Mouse (Mus musculus) forebrain, postnatal 0 days (tissue): ENCODE data around the gene Bco1. TPM values are rescaled to one million over a fixed set of nuclear protein-coding genes. Genes with fewer than 3 reads are reported as not detected.
A peak's percentile ranks its signal among the peaks of the same experiment; 100 is the strongest.

Source experiments
- ATAC-seq: fragments of 200-750 bp; cut with Nextera tagmentation; 2 replicates; pipeline ENCODE4 v1.8.0; 2017; ENCODE audit warnings: mild to moderate bottlenecking, moderate library complexity
- DNase-seq: peaks from one replicate; pipeline ENCODE4 v3.0.0-alpha.2; 2015
- H3K27ac ChIP-seq: fragments of 300-500 bp; sonication (generic); 2 replicates; pipeline ENCODE4 v1.5.1; 2014; ENCODE audit warnings: low read depth, mild to moderate bottlenecking, antibody characterized with exemption, low read length, moderate library complexity, mixed read lengths
- H3K27me3 ChIP-seq: fragments of 300-500 bp; sonication (generic); 2 replicates; pipeline ENCODE4 v1.6.1; 2014; ENCODE audit warnings: mild to moderate bottlenecking, low read length, mixed read lengths; ENCODE audit not compliant: insufficient read depth
- H3K36me3 ChIP-seq: fragments of 300-500 bp; sonication (generic); 2 replicates; pipeline ENCODE4 v1.6.1; 2014; ENCODE audit warnings: mild to moderate bottlenecking, moderate library complexity; ENCODE audit not compliant: insufficient read depth
- H3K4me1 ChIP-seq: fragments of 300-500 bp; sonication (generic); 2 replicates; pipeline ENCODE4 v1.6.1; 2014; ENCODE audit warnings: antibody characterized with exemption; ENCODE audit not compliant: insufficient read depth
- H3K4me2 ChIP-seq: fragments of 300-500 bp; sonication (generic); 2 replicates; pipeline ENCODE4 v1.6.1; 2014; ENCODE audit warnings: low read depth, mild to moderate bottlenecking, moderate library complexity
- H3K4me3 ChIP-seq: fragments of 300-500 bp; sonication (generic); 2 replicates; pipeline ENCODE4 v1.5.1; 2014; ENCODE audit warnings: low read depth, low read length, mixed read lengths
- H3K9ac ChIP-seq: fragments of 300-500 bp; sonication (generic); 2 replicates; pipeline ENCODE4 v1.6.1; 2014; ENCODE audit warnings: mild to moderate bottlenecking
- H3K9me3 ChIP-seq: fragments of 300-500 bp; sonication (generic); 2 replicates; pipeline ENCODE4 v1.6.1; 2016; ENCODE audit warnings: low read length
- CTCF ChIP-seq: sonication (generic); IDR thresholded peaks from 2 replicates; pipeline ENCODE4 v1.5.1; 2016; ENCODE audit warnings: antibody characterized with exemption, control low read depth, low read depth
- WGBS: fragments of 180-500 bp; shearing (Covaris S2); extraction: QIAGEN DNeasy Blood & Tissue Kit; methylation state at CpG from one replicate; pipeline ENCODE4 v1.1.7; 2014; 5-methylcytosine and 5-hydroxymethylcytosine counted together
- polyA plus RNA-seq: library from polyadenylated mRNA; unstranded; fragments of >200 nt; fragmentation: Nextera tagmentation; extraction: Ambion mirVana; gene quantifications from 2 replicates; pipeline ENCODE4 v1.2.1, GENCODE M21; 2015
- total RNA-seq: library from RNA; depleted of rRNA; stranded (reverse); fragments of >200 nt; gene quantifications from 2 replicates; pipeline ENCODE4 v1.2.3, GENCODE M21; 2014

Gene Bco1
- total and polyA plus RNA-seq, 2 experiments from 2014 or later, result 0.31 TPM; not detected in 1

DNA sequence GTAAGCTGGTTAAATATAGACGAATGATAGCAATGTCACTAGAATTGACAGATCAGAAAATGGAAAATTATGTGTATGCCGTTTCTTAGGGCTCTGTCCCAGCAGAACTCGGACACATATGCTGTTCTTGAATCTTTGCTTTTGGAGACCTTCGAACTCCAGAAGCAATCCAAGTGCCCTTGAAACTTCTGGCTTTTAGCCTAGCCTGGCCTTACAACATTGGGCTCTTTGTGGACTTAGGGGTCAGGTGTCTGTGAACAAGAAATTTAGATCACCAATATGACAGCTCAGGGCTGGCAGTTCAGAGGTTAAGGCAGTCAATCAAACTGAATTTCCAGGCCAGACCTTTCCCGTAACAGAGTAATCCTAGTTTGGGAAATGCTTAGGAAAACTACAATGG, 63.4 kb downstream of the Bco1 start:
- 64% methylated on average over 5 of the region's 5 CpGs for WGBS
- peak overlapping the region; percentile 84 for H3K4me2 ChIP-seq
- peaks cover 21% of the 10 kb centered on the region for H3K4me1 ChIP-seq
- no peaks in the 10 kb centered on the region for H3K36me3 ChIP-seq
- ATAC-seq (no peak), DNase-seq (no peak)
- H3K9ac ChIP-seq, result 0 out of 2 replicates have a peak overlapping the region, but pooled peaks have one; percentile 85
- no peaks in the 10 kb centered on the region for H3K9me3 ChIP-seq
- H3K27me3 ChIP-seq, result no peaks in the 10 kb centered on the region; the same call in 1 of the 2 replicates
- no peak for TF ChIP-seq CTCF
- H3K27ac ChIP-seq, result no peak overlapping the region
- H3K4me3 ChIP-seq, result peak overlapping the region; percentile 85

DNA sequence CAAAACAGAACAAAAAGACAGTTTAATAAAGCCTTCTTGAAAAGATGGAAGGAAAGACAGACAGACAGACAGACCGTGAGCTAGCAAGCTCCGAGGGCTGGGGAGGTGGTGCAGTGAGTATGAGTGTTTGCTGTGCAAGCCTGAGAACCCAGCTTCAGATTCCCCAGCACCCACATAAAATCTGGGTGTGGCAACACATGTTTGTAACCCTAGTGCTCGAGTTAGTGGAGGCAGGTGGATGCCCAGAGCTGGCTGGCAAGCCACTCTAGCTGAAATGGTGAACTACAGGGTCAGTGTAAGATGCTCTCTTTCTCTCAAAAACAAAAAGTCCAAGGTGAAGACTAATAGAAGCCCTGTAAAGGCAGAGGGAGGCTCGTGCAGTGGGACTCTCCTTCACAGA, 69.3 kb downstream of the Bco1 start:
- Histone ChIP-seq H3K27ac (no peak overlapping the region), H3K4me2 (no peak overlapping the region), H3K4me3 (no peak overlapping the region), H3K9me3 (no peaks in the 10 kb centered on the region), H3K36me3 (no peaks in the 10 kb centered on the region), H3K4me1 (no peaks in the 10 kb centered on the region), H3K9ac (no peak overlapping the region), H3K27me3 (no peaks in the 10 kb centered on the region)
- no peak for ATAC-seq
- WGBS, result 89% methylated on average over 4 of the region's 4 CpGs
- no peak for TF ChIP-seq CTCF
- DNase-seq, result no peak

DNA sequence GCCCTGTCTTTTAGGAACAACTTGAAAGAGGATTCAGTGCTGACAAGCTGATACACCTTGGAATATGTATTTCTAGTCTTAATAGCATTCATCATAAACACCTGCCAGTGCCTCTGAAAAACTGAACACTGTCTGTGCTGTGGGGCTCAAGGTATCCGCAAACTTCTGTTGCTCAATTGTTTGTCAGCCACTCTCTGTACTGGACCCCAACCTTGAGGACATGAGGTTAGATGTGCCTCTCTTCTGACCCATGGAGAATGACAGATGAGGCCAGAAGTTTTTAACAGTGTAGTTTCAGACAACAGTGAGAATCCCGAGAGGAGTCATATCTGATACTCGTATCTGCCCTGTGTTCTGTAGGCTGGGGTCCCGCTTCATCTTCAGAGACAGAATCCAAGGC, 69.9 kb downstream of the Bco1 start:
- no peak overlapping the region for H3K27ac ChIP-seq
- H3K4me3 ChIP-seq, result no peak overlapping the region
- no peaks in the 10 kb centered on the region for H3K27me3 ChIP-seq
- H3K4me1 ChIP-seq, result no peaks in the 10 kb centered on the region
- H3K4me2 ChIP-seq, result no peak overlapping the region
- DNase-seq, result no peak
- H3K9ac ChIP-seq, result no peak overlapping the region
- no peaks in the 10 kb centered on the region for H3K36me3 ChIP-seq
- WGBS, result 91% methylated on average over 4 of the region's 4 CpGs
- ATAC-seq, result no peak
- no peaks in the 10 kb centered on the region for H3K9me3 ChIP-seq
- TF ChIP-seq CTCF, result no peak

DNA sequence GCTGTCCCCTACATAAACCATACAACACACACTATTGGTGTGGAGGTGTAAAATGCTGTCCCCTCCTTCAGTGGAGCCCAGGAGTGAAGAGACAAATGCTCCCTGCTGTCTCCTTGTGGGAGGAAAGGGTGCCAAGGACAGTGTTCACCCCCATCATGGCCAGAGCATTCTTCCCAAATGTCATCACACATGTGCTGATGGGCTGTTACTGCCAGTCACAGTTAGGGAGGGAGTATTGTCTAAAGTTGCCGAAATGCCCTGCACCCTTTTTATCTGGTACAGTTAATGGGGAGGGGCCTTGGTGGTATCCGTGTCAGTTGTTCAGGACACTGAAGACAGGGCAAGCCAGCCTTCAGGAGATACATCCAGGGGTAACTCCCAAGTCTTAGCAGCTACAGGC, 70.9 kb downstream of the Bco1 start:
- Histone ChIP-seq H3K4me2 (no peak overlapping the region), H3K36me3 (no peaks in the 10 kb centered on the region), H3K27ac (no peak overlapping the region), H3K27me3 (no peaks in the 10 kb centered on the region), H3K4me1 (no peaks in the 10 kb centered on the region), H3K9ac (no peak overlapping the region), H3K4me3 (no peak overlapping the region), H3K9me3 (no peaks in the 10 kb centered on the region)
- no peak for TF ChIP-seq CTCF
- ATAC-seq (no peak), DNase-seq (no peak)
- 82% methylated on average over 2 of the region's 2 CpGs for WGBS

DNA sequence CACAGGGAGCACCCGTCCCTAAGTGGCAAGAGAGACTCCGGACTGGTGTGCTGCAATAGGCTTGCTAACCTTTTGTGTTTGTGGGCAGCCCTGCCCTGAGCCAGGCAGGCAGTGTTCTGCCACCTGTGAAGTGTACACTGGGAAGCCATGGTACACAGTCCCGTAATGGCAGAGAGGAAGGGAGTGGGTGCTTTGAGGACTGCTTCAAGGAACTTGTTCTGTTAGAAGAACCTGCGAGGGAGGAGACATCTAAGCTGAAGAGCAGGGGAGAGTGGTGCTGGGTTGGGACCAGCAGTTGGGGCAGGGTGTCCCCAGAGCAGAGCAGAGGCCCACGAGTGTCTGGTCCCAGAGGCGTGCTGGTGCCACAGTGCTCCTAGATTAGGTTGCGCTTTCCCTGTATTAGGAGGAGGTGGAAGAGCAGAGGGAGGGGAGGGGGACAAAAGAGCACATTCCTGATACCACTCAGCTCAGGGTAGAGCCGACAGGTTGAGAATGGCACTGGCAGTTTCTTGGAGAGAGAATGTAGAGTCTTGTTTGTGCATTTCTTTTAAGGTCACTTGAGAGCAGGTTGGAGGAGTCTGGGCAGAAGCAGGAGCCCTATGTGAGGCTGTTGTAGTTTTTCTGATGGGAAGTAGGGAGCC, 71.7 kb downstream of the Bco1 start:
- H3K27me3 ChIP-seq, result no peaks in the 10 kb centered on the region
- ATAC-seq (no peak), DNase-seq (no peak)
- H3K27ac ChIP-seq, result no peak overlapping the region
- no peak overlapping the region for H3K4me3 ChIP-seq
- WGBS, result 77% methylated on average over 8 of the region's 8 CpGs
- no peaks in the 10 kb centered on the region for H3K36me3 ChIP-seq
- no peak for TF ChIP-seq CTCF
- H3K4me1 ChIP-seq, result no peaks in the 10 kb centered on the region
- no peak overlapping the region for H3K9ac ChIP-seq
- no peak overlapping the region for H3K4me2 ChIP-seq
- no peaks in the 10 kb centered on the region for H3K9me3 ChIP-seq

DNA sequence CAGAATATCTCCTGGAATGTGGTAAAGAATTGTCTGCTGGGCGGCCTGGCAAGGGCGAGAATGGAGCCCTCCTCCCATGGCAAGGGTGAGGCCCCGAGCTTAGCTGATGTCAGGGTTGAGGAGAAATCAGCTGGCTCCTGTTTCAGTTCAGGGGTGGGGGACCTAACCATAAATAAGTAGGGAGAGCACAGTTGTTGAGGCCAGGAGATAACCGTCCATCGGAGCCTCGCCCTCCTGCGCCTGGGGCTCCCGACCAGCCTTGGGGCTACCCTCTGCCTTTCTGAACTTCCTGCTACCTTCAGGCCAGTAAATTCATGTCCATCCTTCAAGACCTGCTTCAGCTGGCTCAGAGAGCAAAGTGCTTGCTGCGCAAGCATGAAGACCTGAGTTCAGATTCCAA, 72.7 kb downstream of the Bco1 start:
- WGBS, result 88% methylated on average over 9 of the region's 9 CpGs
- DNase-seq (no peak), ATAC-seq (no peak)
- Histone ChIP-seq H3K4me1 (no peaks in the 10 kb centered on the region), H3K27me3 (no peaks in the 10 kb centered on the region), H3K9me3 (no peaks in the 10 kb centered on the region), H3K4me2 (no peak overlapping the region), H3K36me3 (no peaks in the 10 kb centered on the region), H3K9ac (no peak overlapping the region), H3K4me3 (no peak overlapping the region), H3K27ac (no peak overlapping the region)
- TF ChIP-seq CTCF, result no peak

DNA sequence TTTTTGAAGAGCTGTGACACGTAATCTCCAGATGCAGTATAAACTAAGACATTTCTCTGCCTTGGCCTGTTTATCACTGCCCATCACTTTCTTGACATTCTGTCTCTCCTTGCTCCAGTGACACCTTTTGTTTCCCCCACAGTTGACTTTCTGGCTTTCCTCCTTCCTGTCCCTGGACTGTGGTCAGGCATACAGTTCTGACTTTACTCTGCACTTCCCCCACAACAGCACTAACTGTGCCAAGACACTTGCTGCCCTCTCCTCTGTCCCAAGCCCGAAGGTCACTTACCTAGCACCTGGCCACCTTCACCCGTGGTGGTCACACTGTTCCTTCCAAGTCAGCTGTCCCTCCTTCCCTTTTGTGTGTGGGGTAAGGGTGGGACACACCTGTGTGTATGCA, 76.2 kb downstream of the Bco1 start:
- H3K27ac ChIP-seq, result no peak overlapping the region
- H3K9ac ChIP-seq, result no peak overlapping the region
- DNase-seq (no peak), ATAC-seq (no peak)
- H3K4me3 ChIP-seq, result no peak overlapping the region
- TF ChIP-seq CTCF, result no peak
- H3K9me3 ChIP-seq, result no peaks in the 10 kb centered on the region
- no peaks in the 10 kb centered on the region for H3K4me1 ChIP-seq
- WGBS, result 89% methylated on average over 3 of the region's 3 CpGs
- no peaks in the 10 kb centered on the region for H3K27me3 ChIP-seq
- no peak overlapping the region for H3K4me2 ChIP-seq
- peaks cover 6% of the 10 kb centered on the region; the same call in 1 of the 2 replicates for H3K36me3 ChIP-seq
